Mouse (Mus musculus) heart, postnatal 14 days (tissue): Measurements from ENCODE around the gene Tbc1d2b. TPM values are rescaled to one million over a fixed set of nuclear protein-coding genes. Genes with fewer than 3 reads are reported as not detected.

Experiments used
- total RNA-seq, 2 experiments: library from RNA; stranded (reverse); gene quantifications; 2 replicates each; pipeline ENCODE4 v1.2.3; 2021

The Tbc1d2b gene
- total RNA-seq, 2 experiments from 2014 or later = 14.6 to 16.7 TPM

Other genes with a start within 250 kb of the Tbc1d2b start
- gene Ctsh, start 216.7 kb downstream of the Tbc1d2b start, total RNA-seq = 10 to 100 TPM; 39.9 to 40.0 TPM
- 100 to 1,000 TPM; 249 to 263 TPM for gene Morf4l1, start 156.0 kb downstream of the Tbc1d2b start, total RNA-seq
- 10 to 100 TPM; 23.4 to 27.5 TPM for gene Adamts7, start 107.7 kb downstream of the Tbc1d2b start, total RNA-seq